Mouse (Mus musculus): Measurements from ENCODE around the gene Lmod3.

Lmod3 gene

DNA sequence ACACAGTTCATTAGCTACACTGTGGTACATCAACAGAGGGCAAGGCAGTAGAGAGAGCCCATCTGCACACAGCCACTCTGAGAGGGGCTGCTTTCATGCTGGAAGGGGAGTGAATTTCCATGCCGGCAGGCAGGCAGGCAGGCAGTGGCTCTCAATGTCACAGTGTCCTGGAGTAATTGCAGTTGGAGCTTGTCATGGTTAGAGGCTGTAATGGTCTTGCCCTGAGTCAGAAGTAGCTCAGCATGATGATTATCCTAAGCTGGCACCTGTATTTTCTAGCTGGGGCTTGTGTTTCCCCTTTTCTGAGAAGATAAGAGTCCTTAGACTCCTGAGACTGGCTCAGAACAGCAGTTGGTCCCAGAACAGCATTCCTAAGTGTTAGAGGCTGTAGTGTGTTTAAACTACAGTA is 26.5 kb downstream of the Lmod3 start:
- no peak for DNase-seq (ENCODE audit: low spot score)

DNA sequence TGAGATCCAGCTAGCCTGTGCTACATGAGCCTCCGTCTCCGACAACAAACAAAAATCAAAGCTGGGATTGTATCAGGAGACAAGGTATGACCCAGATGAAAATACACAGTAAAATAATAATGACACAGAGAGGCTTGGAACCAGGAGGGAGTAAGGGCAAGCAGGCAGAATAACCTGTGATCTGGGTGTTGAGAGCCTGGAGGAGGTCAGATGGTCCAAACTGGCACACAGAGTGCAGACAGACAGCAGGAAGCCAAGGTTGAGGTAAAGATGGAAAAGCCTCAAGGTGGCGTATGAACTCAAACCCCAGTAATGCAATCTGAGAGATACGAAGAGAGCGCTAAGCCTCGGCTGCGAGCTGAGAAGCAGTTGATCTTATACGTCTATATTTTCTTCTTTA is 28.1 kb downstream of the Lmod3 start:
- DNase-seq (ENCODE audit: low spot score) = no peak

DNA sequence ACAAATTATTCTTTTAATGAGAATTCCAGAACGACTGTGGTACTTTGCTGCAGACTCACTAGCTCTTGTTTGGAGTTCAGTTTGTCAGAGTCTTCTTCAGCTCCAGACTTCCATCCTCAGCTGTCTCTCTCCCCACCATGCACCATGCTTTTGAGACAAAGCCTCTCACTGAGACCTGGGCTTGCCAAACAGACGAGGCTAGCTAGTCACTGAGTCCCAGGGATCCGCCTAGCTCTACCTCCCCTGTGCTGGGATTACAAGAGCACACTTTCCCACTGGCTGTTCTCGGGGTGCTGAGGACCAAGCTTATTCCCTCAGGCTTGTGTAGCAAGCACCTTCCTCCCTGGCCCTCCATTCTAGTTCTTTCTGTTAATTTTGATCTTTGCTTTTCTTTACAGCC is 29.0 kb downstream of the Lmod3 start:
- no peak for DNase-seq (ENCODE audit: low spot score)

DNA sequence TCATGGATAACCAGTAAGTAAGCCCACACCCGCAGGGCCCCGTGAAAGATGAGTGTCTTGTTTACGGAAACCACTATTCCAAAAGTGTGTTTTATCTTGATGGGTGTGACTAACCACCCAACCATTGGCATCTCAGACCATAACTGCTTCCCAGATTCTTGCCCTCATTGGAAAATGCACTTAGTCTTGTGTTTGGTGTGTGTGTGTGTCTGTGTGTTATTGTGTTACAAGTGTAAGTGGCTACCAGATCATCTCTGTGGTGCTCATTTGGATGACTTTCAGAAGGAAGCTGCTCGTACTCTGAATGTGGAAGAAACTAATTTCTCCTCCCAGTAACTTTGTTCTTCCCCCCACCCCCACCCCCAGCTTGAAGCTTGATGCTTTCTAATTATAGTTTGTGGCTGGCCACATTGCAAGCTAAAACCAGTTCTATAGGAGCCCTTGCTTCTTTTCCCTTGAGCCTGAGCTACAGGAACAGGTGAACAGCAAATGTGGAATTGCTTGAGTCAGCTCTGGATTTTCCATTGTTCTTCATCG is 29.6 kb downstream of the Lmod3 start:
- no peak for DNase-seq (ENCODE audit: low spot score)

DNA sequence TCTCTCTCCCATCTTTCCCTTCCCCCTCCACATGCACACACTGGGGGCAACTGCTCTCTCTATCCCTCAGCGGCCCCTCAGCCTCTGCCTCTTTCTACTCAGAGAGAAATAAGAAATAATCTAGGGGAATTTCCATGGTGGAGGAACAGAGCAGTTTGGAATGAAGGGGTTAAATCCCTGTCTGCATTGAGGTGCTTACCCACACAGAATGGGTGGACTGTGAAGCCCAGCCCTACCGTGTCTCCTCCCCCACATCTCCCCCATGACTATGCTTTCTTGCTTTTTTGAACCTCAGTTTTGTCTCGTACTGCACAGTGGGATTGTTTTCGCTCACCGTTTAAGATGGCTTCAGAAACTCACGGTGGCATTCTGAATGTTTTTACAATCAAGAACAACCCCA is 30.2 kb downstream of the Lmod3 start:
- DNase-seq (ENCODE audit: low spot score) = no peak

DNA sequence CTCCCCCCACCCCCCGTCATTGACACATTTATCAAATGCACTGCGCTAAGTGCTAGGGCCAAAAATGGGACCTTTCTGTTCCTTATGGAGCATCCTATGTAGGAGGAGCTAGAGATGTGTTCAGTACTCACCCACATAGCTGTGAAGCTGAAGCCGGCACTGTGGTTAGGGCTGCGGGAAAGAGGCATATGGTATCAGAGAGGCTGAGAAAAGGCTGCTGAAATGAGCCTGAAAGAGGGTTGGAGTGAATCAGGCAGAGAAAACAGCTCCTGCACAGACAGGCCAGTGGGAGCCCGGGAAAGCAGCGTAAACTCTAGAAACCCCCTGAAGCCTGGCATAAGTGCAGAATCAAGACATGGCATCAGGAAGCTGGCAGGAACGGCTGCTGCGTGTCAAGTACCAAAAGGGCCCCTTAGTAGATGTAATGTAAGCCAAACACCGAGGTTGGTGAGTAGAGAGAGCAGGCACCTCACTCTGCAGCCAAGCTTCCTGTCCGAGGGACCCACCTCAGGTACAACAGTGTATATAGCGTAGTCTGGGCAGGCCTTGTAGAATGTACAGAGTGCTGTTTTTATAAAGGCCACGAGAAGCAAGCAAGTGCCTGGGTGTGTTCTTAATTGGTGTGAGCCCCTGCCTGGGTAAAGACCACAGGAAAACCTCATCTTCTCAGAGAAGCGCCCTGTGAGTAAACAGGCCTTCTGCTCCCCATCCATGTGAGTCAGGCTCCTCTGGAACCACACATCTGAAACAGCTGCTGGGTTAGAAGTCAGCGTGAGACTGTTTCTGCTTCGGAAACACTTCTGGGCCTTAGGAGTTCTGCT is 31.1 kb downstream of the Lmod3 start:
- DNase-seq (ENCODE audit: low spot score) = no peak

DNA sequence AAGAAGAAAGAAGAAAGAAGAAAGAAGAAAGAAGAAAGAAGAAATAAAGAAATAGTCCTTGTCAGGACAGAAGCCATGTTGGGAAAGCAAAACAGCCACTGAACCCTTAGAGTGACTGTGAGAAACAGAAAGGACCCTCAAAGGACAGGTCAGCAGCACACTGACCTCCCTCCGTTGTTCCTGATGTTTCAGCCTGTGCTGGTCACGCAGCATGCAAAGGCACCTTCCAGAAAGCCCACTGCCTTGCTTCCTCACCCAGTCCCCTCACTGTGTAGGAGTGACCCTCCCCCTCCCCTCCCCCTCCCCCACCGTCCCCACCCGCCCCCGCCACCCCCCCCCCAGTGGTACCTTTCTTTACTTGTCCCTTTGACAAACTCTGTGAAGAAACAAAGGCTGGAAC is 31.9 kb downstream of the Lmod3 start:
- DNase-seq (ENCODE audit: low spot score) = no peak

DNA sequence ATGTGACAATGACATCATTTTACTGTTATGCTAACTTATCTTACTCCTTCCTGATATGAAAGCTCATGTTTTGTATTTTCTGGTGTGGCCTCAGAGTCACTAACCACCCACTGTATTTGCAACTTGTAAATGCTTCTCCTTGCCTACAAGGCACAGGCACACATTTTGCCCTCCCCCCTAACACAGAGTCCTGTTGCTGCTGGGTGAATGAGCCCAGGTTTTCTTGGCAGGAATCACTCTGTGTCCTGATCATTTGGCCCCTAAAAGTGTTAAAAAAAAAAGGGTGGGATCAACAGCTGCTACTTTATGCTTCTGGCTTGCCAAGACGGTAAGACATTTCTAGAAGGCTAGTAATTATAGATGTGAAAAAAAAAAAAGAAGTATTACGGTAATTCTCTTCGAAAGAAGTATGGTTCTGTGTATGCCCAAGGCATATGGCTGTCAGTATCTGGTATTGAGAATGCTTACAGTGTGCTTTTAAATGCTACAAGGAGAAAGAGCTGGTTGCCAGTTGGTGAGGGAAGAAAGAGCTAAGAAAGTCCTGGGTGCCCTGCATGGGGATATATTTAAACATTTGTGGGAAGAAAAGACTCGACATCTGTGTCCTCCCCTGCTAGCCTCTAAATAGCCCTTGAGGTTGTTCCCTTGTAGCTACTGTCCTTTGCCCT is 36.3 kb downstream of the Lmod3 start:
- DNase-seq (ENCODE audit: low spot score) = no peak

DNA sequence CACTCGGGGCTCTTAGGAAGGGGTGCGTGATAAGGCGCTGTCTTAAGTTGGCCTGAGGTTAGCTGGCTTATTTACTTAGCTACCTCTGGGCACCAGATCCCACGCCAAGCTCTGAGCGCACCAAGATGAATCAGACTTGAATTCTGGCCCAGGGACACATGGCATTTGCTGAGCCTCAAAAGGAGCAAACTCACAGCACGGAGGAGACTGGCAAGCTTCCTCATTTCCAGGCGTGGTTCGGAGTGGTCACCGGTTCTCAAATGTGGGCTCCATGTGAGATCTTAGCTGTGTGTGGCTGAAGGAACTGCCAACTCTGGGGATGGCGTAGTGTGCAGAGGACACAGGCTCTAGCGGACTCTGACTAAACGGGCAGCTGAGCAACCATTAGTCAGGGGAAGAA is 40.6 kb downstream of the Lmod3 start:
- no peak for DNase-seq (ENCODE audit: low spot score)

DNA sequence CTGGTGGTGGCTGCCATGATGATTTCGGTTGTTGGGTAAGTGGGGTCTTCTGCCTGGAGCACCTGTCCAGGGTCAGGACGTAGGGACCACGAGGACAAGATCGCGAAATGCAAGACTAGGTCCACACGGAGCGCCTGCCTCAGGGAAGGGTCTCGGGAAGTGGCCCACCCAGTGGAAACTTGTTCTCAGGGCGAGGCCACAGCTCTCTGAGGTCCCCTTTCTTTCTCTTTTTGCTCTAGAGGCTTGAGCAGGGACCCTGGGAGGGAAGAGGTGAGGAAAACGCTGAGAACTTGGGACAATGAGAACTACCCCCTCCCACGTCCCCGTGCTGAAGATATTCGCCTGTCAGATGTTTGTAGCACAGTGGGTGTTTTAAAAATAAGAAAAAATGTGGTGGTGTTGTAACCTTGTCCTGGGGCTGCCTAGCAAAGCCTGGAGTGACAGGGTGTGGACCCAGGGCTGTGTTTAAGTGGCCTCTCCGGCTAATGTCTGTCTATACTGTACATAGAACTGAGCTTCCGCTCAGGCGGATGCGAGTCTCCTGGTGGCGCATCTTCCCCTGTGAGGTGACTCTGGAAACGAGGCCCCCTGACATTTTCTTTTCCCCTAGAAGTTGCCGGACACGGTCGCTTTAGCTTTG is 41.5 kb downstream of the Lmod3 start:
- DNase-seq (ENCODE audit: low spot score) = no peak

DNA sequence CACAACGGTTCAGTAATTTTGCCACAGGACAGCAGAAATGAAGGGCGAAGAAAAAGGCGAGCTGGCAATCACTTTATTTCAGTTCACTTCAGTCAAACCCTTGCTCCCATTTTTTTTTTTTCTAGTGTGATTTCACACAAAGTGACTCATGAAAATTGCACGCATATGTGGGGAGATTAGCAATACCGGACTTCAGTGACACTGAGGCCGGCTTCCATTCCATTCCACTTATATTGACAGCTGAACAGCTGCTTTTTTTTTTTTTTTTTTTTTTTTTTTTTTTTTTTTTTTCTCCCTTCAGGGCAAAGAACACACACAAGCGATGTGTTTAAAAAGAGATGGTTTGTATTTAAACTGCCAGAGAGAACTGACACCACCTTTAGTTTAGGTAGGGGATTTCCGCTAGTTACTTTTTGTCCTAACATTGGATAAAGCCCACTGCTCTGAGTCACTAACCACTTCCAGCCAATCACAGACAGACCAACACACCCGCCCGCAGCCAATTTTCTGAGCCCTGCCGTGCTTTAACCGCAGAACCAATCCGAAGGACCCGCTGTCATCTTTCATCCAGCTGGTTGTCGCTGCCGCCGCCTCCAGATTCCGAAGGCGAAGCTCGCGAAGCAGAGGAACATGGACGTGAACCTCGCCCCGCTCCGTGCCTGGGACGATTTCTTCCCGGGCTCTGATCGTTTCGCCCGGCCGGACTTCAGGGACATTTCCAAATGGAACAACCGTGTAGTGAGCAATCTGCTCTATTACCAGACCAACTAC is 42.2 kb downstream of the Lmod3 start, which contains the start of gene Arl6ip5:
Gene Arl6ip5 (plus strand): TSS at position 499 of the 771 bp plus-strand sequence.
- DNase-seq (ENCODE audit: low spot score) = peak; percentile 71

DNA sequence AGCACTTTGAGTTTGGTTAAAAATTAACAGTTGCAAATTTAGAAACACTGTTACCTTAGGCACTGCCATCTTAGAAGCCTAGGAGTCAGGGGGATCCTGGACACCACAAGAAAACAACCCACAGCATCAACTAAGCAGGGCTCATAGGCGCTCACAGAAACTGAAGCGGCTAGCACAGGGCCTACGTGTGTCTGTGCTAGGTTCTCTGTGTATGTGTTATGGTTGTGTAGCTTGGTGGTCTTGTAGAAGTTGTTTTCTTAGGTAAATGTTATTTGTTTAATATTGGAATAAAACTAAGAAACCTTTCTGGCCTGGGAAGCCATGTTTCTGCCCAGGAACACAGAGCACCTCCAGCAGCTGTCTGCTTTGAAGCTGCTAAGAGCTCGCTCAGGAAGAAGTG is 42.8 kb downstream of the Lmod3 start:
- no peak for DNase-seq (ENCODE audit: low spot score)

DNA sequence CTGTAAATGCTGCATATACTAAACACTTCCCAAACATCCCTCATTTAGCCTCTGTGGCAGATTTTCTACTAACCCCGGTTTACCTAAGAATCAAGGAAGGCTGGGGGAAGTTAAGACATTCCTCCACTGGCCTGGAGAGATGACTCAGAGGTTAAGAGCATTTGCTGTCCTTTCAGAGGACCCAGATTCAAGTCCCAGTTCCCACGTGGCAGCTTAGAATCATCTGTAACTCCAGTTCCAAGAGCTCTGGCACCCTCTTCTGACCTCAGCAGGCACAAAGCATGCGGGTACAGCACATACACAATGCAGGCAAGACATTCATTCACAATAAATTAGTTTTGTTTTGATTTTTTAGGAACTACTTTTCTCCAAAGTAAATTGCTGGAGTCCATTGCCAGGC is 43.4 kb downstream of the Lmod3 start:
- no peak for DNase-seq (ENCODE audit: low spot score)

DNA sequence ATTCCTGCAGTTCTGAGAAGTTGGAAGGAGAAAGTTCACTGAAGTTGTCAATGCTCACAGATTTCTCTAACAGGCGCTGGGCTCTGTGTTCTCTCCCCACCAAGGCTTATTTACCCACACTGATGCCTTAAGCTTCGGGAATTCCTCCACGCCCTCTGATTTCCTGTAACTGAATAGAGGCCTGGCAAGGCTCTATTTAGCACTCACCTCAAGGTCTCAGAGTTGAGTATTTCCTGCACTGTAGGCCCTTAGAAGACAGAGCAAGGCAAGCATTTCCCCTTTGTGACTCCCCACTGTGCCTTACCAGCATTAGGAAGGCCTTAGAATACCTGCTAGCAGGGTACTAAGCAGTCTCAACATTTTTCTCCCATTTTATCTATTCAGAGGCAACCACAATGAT is 44.2 kb downstream of the Lmod3 start:
- DNase-seq (ENCODE audit: low spot score) = no peak

DNA sequence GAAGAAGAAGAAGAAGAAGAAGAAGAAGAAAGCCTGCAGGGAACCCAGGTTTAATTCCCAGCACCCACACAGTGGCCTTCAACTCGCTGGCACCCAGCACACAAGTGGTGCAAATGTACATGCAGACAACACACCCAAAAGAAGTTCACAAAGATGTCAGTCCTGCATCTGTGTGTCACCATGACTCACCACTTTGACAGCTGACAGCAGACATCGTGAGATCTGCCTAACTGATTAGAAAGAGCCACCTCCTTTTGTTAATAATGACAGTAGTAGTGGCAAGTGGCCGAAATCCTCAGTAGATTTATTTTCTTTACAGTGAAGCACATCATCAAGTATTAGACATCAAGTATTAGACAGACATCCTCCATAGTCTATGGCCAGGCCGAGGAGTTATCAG is 45.5 kb downstream of the Lmod3 start:
- no peak for DNase-seq (ENCODE audit: low spot score)

DNA sequence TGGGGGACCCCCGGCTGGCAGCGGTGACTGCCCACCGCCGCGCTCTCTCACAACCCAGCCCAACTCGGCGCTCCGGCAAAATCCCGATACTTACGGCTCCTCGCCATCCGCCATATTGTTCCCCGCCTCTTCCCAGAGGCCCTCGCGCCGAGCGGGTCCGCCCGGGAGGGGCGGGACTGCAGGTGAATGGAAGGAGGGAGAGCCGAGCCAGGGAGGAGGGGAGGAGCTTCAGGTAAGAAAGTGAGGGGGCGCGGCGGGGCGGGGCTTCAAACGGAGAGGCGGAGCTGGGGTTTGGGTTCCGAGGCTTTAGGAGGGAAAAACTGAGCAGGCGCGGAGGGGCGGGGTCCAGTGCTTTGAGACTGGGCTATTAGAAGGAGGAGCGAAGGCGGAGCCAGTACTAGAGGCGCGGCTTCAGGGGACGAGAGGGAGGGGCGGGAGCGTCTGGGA is 47.1 kb downstream of the Lmod3 start, which contains the start of gene Uba3:
Gene Uba3 (minus strand): TSS at position 209 of the 447 bp plus-strand sequence.
- peak; percentile 91 for DNase-seq (ENCODE audit: low spot score)

DNA sequence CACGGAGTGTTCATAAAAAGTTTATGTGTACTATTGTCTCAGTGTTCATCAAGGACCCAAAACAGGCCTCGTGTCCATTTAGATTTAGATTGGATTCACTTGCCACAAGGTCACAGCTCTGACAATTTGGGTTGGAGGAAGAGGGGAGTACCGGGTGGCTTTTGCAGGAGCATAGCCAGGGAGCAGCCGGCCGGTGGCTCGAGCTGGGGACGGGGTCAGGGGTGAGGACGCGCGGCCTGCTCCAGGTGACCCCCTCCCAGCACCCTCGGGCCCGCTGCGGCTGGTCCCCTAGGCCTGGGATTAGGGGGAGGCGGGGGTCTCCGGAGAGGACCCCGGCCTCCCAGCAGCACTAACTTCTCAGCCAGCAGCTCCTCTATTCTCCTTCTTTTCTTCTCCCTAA is 47.6 kb downstream of the Lmod3 start:
- DNase-seq (ENCODE audit: low spot score) = no peak

DNA sequence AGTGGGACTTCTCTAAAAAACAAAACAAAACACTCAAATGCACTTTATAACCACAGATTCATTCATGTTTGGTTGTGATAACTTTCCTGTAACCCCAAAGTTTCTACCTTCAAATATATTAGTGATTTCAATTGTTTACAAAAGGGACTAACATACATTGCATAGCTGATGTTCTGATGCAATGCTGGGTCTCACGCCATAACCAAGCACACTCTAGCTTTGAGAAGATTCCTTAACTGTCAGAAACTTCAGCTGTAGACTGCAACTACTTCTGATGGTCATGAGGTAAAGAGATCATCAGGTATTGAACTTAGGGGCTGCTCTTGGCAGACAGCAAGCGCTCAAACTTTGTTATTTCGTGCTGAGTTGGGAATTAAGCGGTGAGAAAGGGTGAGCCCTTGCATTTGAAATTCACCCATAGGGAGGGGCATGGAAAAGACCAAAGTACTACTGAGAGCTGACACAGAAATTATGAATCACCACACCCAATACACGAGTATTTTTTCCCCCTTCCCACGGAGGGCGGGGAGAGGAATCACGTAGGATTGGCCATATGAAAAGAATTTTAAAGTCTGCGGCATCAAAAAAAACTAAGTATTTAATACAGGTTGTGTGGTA is 48.2 kb downstream of the Lmod3 start:
- no peak for DNase-seq (ENCODE audit: low spot score)

DNA sequence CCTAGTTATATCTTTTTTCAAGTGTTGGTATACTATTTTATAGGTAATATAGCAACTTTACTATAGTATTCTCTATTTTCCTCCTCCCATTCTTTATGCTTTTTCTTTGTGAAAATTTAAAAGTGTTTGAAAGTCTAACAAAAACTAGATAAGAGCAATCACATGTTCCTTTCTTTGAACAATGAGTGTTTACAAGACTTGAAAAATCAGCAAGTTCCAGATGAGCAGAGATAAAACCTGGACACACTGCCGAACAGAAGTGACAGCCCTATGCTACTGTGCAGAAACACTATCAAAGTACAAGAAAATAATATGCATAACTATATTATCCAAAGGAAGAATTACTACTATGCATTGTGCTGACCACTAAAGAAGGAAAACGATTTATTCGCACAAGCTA is 50.1 kb downstream of the Lmod3 start:
- no peak for DNase-seq (ENCODE audit: low spot score)

DNA sequence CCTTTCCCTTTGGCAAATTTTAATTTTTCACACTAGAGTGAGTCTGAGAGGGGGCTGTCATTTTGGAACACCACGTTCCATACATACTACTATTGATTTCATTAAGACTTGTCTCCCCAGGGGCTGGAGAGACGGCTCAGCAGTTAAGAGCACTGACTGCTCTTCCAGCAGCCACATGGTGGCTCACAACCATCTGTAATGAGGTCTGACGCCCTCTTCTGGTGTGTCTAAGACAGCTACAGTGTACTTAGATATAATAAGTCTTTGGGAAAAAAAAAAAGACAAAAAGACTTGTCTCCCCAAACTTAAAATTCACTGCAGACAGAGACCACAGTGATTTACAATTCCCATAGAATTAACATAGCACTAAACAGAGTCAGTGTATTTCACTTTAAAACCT is 52.1 kb downstream of the Lmod3 start:
- no peak for DNase-seq (ENCODE audit: low spot score)

Data from ovary, postnatal 10 days (tissue).